Mouse (Mus musculus) megakaryocyte-erythroid progenitor cell, adult 5-6 weeks (primary cell): ENCODE results near the gene Atp8a2. TPM values are rescaled to one million over a fixed set of nuclear protein-coding genes. Genes with fewer than 3 reads are reported as not detected.
A peak's percentile ranks its signal among the peaks of the same experiment; 100 is the strongest.

ENCODE experiments used
- ATAC-seq: replicated peaks from 2 replicates; pipeline ENCODE4 v1.8.0; 2016; ENCODE audit warnings: mild to moderate bottlenecking, inconsistent platforms; ENCODE audit not compliant: severe bottlenecking, poor library complexity, low FRiP score, low TSS enrichment
- total RNA-seq, 2 experiments: library from RNA; stranded (forward) in 1 of 2; stranded (reverse) in 1 of 2; fragments of 200-1000, 215-1000 nt in 1 of 2; fragments of >200 nt in 1 of 2; fragmentation: Nextera tagmentation in 1 of 2; gene quantifications; 2 replicates each; pipeline ENCODE4 v1.2.3; 2014 to 2017

Gene Atp8a2
- total RNA-seq, 2 experiments from 2014 or later = 3.3 TPM; not detected in 1

DNA sequence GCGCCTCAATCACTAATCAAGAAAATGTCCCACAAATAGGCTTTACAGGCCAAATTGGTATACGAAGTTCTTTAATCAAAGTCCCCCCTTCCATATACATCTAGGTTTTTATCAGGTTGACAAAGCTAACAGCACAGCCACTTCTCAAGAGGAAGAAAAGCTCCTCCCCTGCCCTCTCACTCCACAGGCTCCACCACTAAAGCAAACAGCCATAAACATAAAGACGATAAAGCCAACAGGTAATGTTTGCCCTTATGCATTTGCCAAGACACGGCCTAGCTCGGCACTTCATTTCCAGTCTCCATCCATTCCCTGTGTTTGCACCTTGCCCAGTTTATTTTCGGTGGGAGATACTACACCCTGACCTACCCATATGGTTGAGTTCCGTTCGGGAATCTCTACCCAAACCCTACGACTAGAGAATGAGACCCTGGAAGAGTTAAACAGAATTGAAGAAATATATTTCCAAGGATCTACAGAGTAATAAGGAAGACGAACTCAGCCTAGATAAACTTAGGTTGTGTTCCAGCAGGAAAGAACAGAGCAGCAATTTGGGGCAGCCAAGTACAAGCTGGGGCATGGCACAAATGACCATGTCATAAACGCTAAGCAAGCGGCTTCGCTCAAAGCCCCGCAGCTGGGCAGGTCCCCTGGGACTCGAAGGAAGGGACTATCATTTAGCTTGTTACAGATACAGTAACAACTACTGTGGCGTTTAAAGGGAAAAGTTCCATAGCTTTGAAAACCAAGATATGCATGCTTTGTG, 26.0 kb downstream of the Atp8a2 start:
- no peak for ATAC-seq

DNA sequence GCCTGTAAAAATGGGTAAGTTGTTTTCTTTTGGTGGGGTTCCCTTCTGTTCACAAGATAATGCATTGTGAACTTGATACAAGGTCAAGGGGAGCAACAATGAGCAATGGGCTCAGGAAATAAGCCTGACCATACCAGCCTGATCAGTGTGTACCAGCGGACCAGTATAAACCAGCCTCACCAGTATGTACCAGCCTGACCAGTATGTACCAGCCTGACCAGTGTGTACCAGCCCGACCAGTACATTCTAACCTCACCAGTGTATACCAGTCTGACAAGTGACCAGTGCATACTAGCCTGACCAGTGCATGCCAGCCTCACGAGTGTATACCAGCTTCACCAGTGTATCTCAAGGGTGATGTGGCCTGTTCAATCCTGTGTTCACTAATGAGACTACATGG, 33.6 kb downstream of the Atp8a2 start:
- ATAC-seq = no peak

DNA sequence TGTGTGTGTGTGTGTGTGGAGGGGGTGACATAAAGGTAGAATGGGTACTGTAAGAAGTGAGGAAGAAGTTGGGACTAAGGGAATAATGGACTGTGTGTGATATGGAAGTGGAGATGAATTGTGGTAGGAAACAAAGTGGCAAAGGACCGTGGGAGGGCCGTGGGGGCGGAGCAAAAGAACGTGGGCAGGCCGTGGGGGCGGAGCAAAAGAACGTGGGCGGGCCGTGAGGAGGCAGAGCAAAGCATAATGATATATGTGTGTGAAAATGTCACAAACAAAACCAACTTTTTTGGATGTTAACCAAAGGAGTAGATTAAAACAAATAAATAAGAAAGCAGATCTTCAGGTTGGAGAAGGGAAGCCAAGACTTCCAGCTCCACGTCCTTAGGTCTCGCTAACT, 44.6 kb downstream of the Atp8a2 start:
- no peak for ATAC-seq

DNA sequence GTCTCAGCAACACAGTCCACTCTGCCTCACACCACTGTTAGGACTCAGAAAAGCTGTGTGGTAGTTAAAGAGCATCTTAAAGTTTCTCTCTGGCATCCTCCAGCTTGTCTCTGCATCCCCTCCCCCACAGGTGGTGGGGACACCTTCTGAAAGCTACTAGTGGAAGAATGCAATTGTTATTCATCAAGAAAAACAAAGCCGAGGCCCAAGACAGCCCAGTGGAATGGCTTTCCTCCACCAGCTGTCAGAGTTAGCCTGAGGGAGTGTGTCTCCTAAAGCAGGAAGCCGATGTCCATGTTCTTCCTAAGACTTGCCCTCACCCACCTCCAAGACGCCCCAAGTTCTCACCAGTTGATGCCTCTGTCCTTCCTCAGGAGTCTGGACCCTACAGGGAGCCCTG, 48.1 kb downstream of the Atp8a2 start:
- no peak for ATAC-seq

DNA sequence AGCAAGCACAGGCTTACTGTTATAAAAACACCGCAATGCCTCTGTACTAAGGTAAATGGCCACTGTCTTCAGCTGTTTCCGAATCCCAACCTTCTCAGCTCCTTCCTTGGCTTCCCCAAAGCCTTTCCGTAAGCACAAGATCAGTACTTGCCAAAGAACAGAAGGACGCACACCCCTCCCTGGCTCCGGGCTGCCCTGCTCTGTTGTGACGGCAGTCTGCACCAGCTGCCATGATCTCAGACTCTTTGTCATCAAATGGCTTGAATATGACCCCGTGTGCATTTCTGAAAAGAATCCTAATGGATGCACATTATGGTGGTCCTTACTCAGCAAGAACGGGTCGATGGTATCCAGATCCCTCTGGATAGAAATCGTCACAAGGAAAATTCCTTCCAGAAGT, 53.7 kb downstream of the Atp8a2 start:
- no peak for ATAC-seq

DNA sequence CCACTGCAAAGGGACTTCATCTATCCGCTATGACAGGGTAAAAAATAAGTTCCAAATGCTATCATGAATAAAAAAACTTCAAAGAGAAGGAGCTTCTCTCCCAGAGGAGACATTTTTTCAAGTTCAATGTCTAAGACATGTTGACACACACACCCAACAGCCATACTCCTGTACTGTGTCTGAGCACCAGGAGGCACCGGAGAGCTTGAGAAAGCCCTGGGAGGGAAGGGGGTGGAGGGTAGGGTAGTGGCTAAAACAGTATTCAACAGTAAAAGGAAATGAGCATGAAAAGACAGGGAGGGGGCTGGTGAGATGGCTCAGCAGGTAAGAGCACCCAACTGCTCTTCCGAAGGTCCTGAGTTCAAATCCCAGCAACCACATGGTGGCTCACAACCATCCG, 58.6 kb downstream of the Atp8a2 start:
- no peak for ATAC-seq

DNA sequence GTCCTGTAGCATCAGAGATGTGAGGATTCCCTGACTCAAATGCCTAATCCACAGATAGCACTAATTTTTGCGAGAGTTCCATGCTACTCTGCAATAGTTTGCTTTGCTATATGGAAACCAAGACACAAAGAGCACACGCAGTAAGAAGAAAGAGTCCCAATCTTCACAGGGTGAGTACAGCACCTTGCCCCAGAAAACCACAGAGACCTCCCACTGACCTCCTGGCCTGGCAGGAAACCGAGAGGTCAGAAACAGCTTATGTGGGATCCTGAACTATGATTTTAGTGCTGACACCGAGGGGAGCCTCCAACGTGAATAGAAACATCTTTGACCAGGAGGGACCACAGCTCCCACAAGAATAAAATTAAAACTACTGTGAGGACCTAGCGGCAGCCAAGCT, 59.2 kb downstream of the Atp8a2 start:
- no peak for ATAC-seq

DNA sequence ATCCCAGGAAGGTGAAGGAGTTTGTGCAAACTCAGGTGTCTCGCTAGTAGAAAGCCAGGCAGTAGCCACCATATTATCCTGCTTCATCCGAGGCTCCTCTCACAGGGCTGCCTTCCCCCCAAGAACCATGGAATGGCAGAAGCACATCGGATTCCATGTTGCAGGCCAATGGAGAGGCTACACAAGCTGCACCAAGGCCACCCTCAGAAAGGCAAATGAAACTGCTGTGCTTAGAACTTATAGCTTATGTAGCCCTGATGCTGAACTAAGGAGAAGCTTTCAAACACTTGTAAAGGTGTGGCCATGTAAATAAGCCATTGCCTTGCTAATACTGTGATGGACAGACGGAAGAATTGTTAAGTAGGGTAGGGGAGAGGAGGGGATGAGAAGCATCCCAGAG, 61.2 kb downstream of the Atp8a2 start:
- no peak for ATAC-seq

DNA sequence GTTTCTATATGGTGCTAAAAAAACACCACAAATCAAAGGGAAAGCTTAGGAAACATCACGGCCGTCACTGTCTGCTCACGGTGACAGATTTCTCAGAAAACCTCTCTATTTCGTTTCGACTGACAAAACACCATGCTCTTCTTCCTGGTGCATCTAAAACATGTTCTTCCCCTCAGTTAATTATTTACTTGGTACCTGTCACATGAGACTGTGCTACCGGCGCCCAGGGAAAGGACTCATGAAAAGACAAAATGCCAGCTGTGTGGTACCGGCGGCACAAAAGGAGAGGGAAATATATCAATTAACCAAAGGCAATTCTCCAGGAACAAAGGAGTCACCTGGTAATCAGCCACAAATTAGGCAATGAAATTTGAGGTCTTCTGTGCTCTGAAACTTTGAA, 62.3 kb downstream of the Atp8a2 start:
- ATAC-seq = no peak

DNA sequence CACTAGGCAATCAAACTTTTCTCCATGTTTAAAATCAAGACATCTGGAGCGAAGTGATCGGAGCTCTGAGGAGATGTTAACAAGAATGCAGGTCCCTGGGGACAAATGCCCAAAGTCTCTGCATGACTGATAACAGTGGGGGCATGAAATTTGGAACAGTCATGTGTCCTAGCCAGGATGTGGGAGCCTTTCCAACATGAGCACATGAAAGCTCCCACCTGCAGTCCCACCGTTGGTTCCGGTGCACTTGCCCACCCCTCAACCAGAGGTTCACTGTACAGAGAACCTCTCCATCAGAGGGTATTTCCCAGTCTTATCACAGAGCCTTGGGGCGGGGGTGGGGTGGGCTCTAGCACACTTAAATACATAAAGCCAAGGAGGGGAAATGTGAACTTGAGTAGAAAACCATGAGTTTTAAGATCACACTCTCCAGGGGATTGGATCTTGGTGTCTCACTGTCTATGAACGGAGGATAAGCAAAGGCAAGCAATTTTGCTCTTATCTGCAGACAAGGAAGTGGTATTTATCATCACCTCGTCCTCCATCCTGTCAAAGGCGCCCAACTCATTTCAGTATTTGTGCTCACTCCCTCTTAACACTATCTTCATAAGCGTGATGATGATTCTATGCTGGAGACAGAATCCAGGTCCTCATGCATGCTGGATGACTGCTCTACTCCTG, 65.6 kb downstream of the Atp8a2 start:
- ATAC-seq = no peak

DNA sequence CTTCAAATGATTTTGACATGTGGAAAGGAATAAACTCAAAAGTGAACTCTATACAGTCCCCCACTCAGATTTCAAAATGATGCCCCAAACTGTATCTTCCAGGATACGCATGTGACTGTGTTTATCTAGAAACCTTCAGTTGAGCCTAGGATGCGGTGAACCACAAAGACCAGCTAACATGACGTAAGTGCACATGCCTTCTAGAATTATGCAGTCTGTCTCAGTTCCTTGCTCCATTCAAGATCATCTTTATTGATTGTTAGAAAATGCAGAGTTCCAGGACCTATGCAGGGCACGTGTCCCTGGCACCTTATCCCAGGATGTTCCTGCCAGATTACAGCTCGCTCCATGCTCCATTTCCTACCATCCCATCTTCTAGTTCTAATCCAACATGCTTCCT, 67.4 kb downstream of the Atp8a2 start:
- ATAC-seq = peak; percentile 71

DNA sequence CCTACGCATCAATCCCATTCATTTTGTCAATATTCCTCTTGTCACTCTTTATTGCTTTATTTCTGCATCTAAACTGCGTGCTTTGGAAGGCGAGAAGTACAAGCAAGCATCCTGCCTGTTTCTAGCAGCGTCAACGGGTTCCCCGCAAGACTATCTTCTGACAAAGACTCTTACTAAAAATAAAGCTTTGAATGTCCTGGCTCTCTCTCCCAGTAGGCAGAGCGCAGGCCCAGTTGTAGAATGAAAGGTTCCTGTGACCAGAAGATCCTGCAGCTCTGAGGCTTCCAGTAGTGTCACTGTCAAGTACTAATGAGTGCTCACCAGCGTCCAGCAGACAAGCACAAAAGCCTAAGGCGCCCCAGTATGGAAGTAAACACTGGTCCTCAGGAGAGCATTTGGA, 71.8 kb downstream of the Atp8a2 start:
- no peak for ATAC-seq

DNA sequence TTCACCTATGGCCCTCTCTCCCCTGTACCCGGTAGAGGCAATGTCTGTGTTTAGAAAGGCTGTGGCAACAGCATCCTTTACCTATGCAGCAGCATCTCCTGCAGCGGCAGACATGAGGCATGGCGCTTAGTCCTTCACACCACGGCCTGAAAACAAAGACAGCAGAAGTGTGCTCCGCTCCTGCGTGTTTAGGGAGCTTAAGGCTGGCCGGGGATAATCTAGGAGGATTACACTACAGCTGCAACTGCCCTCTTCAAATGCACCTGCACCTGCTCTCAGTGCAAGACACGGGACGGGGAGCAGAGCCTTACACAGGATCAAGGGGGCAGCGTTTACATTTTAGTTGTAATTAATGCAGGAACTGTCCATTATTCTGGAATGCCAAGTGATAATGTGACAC, 75.4 kb downstream of the Atp8a2 start:
- no peak for ATAC-seq

DNA sequence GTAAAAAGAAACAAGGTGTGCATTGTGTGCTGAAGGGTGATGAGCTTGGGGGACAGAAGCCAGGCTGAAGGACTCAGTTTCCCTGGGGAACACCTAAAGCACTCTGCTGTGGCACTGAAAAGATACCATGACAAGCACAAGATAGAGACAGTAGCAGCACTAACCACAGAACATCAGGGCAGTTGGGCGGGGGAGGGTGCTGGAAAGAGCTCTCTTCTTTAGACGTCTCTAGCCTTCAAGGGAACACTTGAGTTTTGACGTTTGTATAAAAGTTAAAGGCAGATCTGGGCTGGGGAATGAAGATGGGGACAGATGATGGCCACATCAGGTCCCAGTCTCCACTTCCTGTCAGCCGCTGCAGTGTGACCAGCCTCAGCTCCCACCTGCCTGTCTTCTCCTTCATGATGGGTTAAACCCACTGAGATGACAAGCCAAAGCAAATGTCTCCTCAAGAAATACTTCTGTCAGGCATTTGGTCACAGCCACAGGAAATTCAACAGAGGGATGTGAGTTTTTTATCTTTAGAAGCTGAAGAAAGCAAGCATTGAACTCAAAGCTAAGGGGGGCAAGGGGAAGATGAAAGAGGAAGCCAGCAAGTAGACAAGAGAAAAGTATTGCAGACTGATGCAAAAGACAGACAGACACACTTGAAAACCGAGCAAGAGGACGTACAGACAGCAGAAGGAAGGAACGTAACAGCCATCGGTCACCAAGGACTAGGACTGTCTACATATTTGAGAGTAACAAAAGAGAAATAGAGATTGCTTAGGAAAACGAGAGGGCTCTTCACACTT, 79.0 kb downstream of the Atp8a2 start:
- no peak for ATAC-seq

DNA sequence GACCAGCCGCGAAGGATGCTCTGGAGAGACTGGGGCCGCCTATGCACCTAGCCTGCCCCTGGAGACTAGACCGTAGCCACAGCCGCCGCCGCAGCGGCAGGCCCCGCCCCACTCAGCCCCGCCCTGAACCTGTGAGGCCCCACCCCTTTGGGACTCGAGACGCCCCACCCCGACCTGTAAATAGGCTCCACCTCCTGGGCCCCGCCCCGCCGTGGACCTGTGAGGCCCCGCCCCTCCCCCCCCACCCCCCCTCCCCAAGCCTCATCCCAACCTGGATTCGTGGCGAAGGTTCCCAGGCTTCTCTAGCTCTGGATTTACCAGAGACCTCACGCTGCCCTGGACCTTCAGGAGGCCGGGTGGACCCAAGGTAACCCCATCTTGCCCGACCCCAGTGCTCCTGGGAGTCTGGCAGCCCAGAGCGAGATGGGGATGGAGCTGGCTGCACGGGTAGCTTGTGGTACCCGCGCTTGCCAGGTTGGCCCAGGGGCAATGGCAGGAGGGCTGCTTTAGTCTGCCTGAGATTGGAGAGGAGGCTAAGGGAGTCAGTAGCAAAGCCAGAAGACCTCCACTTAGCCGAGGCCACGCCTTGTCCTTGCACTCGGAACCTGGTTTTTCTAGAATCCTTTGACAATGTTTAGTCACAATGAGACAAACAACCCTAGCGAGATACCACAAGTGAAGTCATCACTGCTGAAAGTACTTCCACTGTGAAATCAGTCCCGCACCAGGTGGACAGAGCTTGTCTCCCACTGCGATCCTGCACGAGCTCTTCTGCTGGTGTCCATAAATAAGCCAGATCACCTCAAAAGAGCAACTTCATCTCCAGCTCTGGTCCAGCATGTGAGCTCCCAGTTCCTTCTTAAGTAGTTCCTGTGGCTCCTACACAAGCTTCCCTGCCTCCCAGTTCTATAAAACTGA, 109.9 kb downstream of the Atp8a2 start:
- peak; percentile 68 for ATAC-seq

DNA sequence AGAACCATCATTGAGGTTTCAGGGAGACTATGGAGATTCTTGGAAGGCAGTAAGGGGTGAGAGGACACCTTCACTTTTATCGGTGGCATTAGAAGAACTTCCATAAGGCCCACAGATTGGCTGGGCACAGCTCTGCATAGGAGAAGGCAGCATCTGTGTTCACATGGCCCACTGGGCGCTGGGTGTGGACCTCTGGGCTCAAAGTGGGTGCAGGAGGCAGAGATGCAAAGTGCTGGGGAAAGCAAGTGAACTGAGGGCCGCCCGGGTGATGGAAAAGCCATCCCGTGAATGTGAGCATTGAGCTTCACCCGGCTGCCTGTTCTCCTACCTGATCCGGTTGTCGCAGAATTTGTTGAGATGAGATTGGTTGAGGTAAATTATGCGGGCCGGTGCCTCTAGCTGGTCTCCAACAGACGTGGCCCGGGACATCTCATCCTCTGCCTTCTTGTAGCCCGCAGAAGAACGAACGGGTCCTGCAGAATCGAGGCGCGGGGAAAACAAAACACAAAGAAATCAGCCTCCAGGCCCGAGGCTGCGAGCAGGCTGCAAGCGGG, 110.6 kb downstream of the Atp8a2 start:
- 0 out of 2 replicates have a peak, but pooled peaks have one; percentile 10 for ATAC-seq

DNA sequence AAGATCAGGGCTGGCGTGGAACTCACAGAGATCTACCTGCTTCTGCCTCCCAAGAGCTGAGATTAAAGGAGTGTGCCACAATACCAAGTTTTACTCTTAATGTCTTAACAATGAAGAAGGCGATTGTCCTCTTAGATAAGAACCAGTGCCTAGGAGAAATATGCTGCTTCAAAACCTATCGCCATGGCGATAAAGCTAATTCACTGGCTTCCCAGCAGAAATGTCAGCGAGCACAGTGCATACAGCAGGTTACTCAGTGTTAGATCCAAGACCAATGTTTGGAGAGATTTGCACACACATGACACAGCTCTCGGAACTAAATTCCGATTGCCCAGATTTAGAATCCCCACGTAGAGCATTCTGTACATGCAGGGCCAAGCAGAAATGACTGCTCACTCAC, 114.2 kb downstream of the Atp8a2 start:
- ATAC-seq = no peak

DNA sequence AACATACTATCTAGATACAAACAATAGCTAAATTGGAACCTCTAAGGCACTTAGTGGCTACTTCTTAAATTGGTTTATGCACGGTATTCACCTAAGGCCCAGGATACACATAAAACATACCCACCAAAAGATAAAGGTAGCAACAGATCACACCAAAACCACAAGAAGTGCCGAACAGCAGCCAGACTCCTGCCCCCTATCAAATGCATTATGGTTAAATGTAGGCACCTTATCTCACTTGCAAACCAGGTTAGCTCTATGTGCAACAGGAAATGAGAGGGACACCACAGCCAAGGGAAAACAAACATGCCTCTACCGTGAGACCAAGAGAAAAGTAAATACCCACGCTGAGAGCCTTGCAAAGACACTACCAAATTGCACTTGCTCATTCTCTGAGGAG, 124.5 kb downstream of the Atp8a2 start:
- ATAC-seq = 0 out of 2 replicates have a peak, but pooled peaks have one; percentile 41

DNA sequence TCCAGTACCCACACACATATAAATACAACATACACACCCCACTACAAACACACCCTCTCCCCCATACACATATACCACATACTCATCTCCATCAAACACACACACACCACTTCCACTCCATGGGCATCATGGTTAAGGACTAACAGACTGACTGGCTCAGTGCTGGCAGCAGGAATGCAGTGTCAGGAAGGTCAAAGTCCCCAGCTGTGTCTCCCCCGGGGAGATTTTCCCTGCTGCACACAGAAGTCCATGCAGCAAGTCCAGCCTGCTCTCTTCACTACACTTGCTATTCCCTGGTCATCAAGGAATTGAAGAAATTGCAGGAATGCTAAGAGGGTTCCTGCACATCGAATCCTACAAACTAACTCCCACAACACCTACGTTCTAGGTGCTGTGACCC, 131.8 kb downstream of the Atp8a2 start:
- no peak for ATAC-seq
